Mouse (Mus musculus) heart, postnatal 0 days (tissue): ENCODE data around the gene Atp1a1. TPM values are rescaled to one million over a fixed set of nuclear protein-coding genes. Genes with fewer than 3 reads are reported as not detected.

Experiments used
- ATAC-seq: fragments of 200-750 bp; cut with Nextera tagmentation; 2 replicates; pipeline ENCODE4 v1.8.0; 2017; ENCODE audit warnings: low read depth, moderate number of reproducible peaks, moderate library complexity; ENCODE audit not compliant: insufficient read depth
- DNase-seq: peaks from one replicate; pipeline ENCODE4 v3.0.0-alpha.2; 2016; ENCODE audit warnings: low spot score
- H3K27ac ChIP-seq: fragments of 300-500 bp; sonication (generic); 2 replicates; pipeline ENCODE4 v1.5.1; 2014; ENCODE audit warnings: low read depth, mild to moderate bottlenecking
- H3K27me3 ChIP-seq: fragments of 300-500 bp; sonication (generic); 2 replicates; pipeline ENCODE4 v1.6.1; 2014; ENCODE audit warnings: low read length, mixed read lengths; ENCODE audit not compliant: control insufficient read depth, insufficient read depth
- H3K36me3 ChIP-seq: fragments of 300-500 bp; sonication (generic); replicated peaks from 2 replicates; pipeline ENCODE4 v1.6.1; 2014; ENCODE audit warnings: low read length, mixed read lengths; ENCODE audit not compliant: control insufficient read depth, insufficient read depth
- H3K4me1 ChIP-seq: fragments of 300-500 bp; sonication (generic); 2 replicates; pipeline ENCODE4 v1.6.1; 2014; ENCODE audit warnings: antibody characterized with exemption; ENCODE audit not compliant: control insufficient read depth, insufficient read depth
- H3K4me2 ChIP-seq: fragments of 300-500 bp; sonication (generic); 2 replicates; pipeline ENCODE4 v1.6.1; 2014; ENCODE audit warnings: low read depth, mild to moderate bottlenecking, low read length, moderate library complexity
- H3K4me3 ChIP-seq: fragments of 300-500 bp; sonication (generic); 2 replicates; pipeline ENCODE4 v1.5.1; 2014; ENCODE audit warnings: low read depth, low read length
- H3K9ac ChIP-seq: fragments of 300-500 bp; sonication (generic); replicated peaks from 2 replicates; pipeline ENCODE4 v1.6.1; 2014; ENCODE audit warnings: low read depth, low read length, mixed read lengths
- H3K9me3 ChIP-seq: fragments of 300-500 bp; sonication (generic); replicated peaks from 2 replicates; pipeline ENCODE4 v1.6.1; 2016; ENCODE audit warnings: low read length; ENCODE audit not compliant: control insufficient read depth
- CTCF ChIP-seq: IDR thresholded peaks from 2 replicates; pipeline ENCODE4 v1.5.1; 2016; ENCODE audit warnings: antibody characterized with exemption, control low read depth, low read depth
- EP300 ChIP-seq: IDR thresholded peaks from 2 replicates; pipeline ENCODE4 v1.6.1; 2016; ENCODE audit warnings: antibody characterized with exemption, low read depth
- WGBS: fragments of 180-500 bp; shearing (Covaris S2); extraction: QIAGEN DNeasy Blood & Tissue Kit; methylation state at CpG from one replicate; pipeline ENCODE4 v1.1.7; 2014; 5-methylcytosine and 5-hydroxymethylcytosine counted together
- polyA plus RNA-seq: library from polyadenylated mRNA; unstranded; fragments of >200 nt; fragmentation: Nextera tagmentation; extraction: Ambion mirVana; gene quantifications from 2 replicates; pipeline ENCODE4 v1.2.1, GENCODE M21; 2015
- total RNA-seq: library from RNA; depleted of rRNA; stranded (reverse); fragments of >200 nt; gene quantifications from 2 replicates; pipeline ENCODE4 v1.2.3, GENCODE M21; 2014; ENCODE audit warnings: low replicate concordance

Gene Atp1a1
- total and polyA plus RNA-seq, 2 experiments from 2014 or later, result 257 to 914 TPM

DNA sequence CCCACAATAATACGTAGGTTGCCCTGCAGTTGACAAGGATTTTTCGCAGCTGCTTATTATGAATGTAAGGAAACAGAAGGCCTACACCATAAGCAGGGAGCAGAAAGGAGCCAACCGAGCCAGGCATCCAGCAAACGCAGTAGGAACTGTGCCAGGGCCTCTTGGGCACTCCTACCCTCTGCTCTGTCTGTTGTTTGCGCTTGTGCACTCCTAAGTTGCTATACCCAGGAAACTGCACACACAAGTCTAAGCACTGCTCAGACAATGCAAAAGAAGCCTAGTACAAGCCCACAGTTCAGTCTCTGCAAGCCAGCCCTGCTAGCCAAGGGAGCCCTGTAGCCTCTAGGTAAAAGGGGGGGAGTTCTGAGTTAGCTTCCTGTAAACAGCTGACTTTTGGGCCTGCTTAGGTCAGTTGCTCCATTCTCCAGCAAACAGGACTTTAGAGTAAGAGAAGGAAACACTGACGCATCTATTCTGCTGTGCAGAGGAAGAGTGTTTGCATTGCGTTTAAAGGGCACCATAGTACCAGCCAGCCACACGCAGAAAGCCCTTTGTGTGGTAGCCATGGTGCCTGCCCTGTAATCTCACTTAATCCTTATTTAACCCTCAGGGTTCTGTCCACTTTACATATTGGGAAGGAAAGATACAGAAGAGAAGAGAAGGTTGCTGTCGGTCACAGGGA is 43.5 kb downstream of the Atp1a1 start:
- H3K4me1 ChIP-seq, result peaks cover 18% of the 10 kb centered on the region
- TF ChIP-seq EP300 (no peak), CTCF (no peak)
- H3K36me3 ChIP-seq, result no peaks in the 10 kb centered on the region
- ATAC-seq (no peak), DNase-seq (no peak)
- no peak overlapping the region for H3K4me3 ChIP-seq
- H3K27me3 ChIP-seq, result no peaks in the 10 kb centered on the region
- H3K9me3 ChIP-seq, result no peaks in the 10 kb centered on the region
- 71% methylated on average over 9 of the region's 9 CpGs for WGBS
- no peak overlapping the region for H3K4me2 ChIP-seq
- H3K27ac ChIP-seq, result no peak overlapping the region
- H3K9ac ChIP-seq, result no peak overlapping the region

GRCm38 (mm10) chr3:101556712-101557111 is 47.8 kb downstream of the Atp1a1 start:
- no peak overlapping the region for H3K27ac ChIP-seq
- no peaks in the 10 kb centered on the region for H3K36me3 ChIP-seq
- 77% methylated on average over 2 of the region's 2 CpGs for whole genome bisulfite sequencing
- H3K4me3 ChIP-seq, result no peak overlapping the region
- TF ChIP-seq CTCF (no peak), EP300 (no peak)
- DNase-seq (no peak), ATAC-seq (no peak)
- no peak overlapping the region for H3K4me2 ChIP-seq
- H3K27me3 ChIP-seq, result no peaks in the 10 kb centered on the region
- no peaks in the 10 kb centered on the region for H3K9me3 ChIP-seq
- H3K9ac ChIP-seq, result no peak overlapping the region
- peaks cover 26% of the 10 kb centered on the region for H3K4me1 ChIP-seq

DNA sequence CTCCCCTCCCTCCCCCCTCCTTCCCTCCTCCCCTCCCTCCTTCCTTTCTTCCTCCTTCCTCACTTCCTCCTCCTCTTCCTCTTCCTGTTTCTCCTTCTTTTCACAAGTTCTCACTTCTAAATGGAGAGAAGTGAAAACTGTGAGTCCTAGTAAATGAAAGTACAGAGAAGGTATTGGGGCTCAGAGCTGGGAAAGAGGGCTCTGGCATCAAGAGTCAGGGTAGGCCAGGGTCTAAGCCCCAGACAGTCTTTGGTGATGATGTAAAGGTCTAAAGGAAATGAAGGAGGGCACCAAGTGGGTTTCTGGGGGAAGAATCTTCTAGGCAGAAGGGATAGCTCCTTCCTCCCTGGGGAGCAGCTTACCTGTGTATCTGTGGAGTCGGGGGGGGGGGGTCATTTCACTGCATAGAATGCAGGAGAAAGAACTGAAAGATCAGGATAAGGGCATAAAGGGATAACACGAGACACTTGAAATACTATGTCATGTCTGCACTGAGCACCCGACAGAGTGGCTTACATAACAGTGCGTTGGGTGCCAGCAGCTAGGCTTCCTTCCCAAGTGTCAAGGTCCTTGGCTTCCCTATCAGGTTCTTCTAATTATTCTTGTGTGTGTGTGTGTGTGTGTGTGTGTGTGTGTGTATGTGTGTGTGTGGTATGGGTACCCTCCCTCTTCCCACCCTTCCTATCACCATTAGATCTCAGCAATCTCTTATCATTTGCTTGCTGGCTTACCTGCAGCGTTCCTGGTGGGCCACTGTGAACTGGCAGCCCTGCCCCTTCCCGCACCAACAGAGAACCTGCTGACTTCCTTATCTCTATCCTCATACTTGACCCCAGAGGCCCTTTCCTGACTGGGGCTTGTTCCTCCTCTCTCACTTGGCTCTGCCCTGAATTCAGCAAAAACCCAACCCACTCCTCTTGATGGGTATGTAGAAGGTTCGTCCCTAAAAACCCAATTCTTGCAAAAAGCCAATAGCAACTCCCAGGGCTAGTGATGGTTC is 51.6 kb downstream of the Atp1a1 start:
- TF ChIP-seq EP300 (no peak), CTCF (no peak)
- ATAC-seq (no peak), DNase-seq (no peak)
- Histone ChIP-seq H3K4me2 (no peak overlapping the region), H3K36me3 (no peaks in the 10 kb centered on the region), H3K27ac (no peak overlapping the region), H3K4me3 (no peak overlapping the region), H3K9me3 (no peaks in the 10 kb centered on the region), H3K9ac (no peak overlapping the region), H3K4me1 (peaks cover 28% of the 10 kb centered on the region), H3K27me3 (no peaks in the 10 kb centered on the region)
- WGBS, result 39% methylated on average over 7 of the region's 7 CpGs

- TF ChIP-seq EP300 (no peak; the same call in 1 of the 2 replicates), CTCF (no peak)
- Histone ChIP-seq H3K9me3 (no peaks in the 10 kb centered on the region), H3K4me1 (peaks cover 28% of the 10 kb centered on the region), H3K36me3 (no peaks in the 10 kb centered on the region), H3K4me3 (no peak overlapping the region; the same call in 1 of the 2 replicates), H3K4me2 (peak overlapping the region; percentile 39), H3K27ac (peak overlapping the region; percentile 83), H3K9ac (no peak overlapping the region), H3K27me3 (no peaks in the 10 kb centered on the region)
- ATAC-seq (peak; percentile 79), DNase-seq (peak; percentile 57)
- 14% methylated on average over 26 of the region's 26 CpGs for WGBS
Observed at GRCm38 (mm10) chr3:101551457-101552230, 52.8 kb downstream of the Atp1a1 start.

GRCm38 (mm10) chr3:101549749-101550148 is 54.7 kb downstream of the Atp1a1 start:
- ATAC-seq, result no peak
- 70% methylated on average over 5 of the region's 5 CpGs for WGBS
- no peak overlapping the region for H3K9ac ChIP-seq

More at GRCm38 (mm10) chr3:101549749-101550148, 54.7 kb downstream of the Atp1a1 start:
- no peak overlapping the region for H3K4me3 ChIP-seq
- H3K36me3 ChIP-seq, result no peaks in the 10 kb centered on the region
- no peak overlapping the region for H3K4me2 ChIP-seq
- no peak overlapping the region for H3K27ac ChIP-seq
- no peaks in the 10 kb centered on the region for H3K9me3 ChIP-seq
- no peak for TF ChIP-seq CTCF
- TF ChIP-seq EP300, result no peak
- no peaks in the 10 kb centered on the region for H3K27me3 ChIP-seq
- no peak for DNase-seq
- H3K4me1 ChIP-seq, result peaks cover 28% of the 10 kb centered on the region
